Mouse (Mus musculus) heart, adult 9 months (tissue): ENCODE data around the gene Gm5157.
"Not testable (repeated sequence)": the region's sequence is repeated elsewhere in the genome, so short reads cannot be mapped to it uniquely, and the experiment has no call there.

Source experiments
- DNase-seq, 2 experiments: peaks; one replicate each; pipeline ENCODE4 v3.0.0; 2022; ENCODE audit warnings: low spot score in 2 of 2

Gene Gm5157

DNA sequence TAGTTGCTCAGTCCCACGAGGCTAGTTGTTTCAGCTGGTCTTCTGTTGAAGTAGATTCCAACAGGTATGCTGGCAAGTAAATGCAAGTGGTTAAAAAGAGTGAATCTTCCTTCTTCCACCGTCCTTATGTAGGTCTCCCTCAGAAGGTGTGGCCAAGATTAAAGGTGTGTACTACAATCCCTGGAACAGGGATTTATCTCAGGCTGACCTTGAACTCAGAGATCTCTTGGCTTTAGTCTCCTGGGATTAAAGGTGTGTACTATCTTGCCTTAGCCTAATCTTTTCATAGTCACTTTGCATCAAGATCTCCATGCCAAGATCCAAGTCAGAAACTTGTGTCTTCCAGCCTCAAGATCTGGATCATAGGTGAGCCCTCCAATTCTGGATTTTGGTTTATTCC, at the start of gene Gm5157:
TSS of gene Gm5157 (minus strand) at position 101 of the 400 bp plus-strand sequence.
- DNase-seq: not testable (repeated sequence)

DNA sequence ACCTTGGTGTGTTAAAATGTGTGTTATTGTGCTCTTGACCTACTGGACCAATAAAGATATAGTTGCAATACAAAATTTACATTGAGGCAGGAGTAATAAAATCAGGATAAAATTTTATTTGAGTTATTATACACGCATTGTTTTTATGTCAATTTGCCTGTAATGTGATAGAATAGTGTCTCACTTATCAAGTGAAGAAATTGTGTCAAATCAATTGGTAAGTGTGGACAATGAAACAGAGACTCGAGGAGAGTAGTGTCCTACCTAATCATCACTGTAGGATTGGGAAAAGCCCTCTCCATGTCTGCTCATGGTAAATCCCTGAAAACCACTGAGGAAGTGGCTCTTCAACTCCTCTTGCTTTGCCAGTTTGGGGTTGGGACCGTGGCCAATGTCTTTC, 28.3 kb downstream of the Gm5157 start, which contains the start of gene Vmn1r123:
TSS of gene Vmn1r123 (plus strand) at position 301 of the 400 bp plus-strand sequence.
- DNase-seq: not testable (repeated sequence)
